Mouse (Mus musculus): ENCODE results near the gene Tead2.

The Tead2 gene

DNA sequence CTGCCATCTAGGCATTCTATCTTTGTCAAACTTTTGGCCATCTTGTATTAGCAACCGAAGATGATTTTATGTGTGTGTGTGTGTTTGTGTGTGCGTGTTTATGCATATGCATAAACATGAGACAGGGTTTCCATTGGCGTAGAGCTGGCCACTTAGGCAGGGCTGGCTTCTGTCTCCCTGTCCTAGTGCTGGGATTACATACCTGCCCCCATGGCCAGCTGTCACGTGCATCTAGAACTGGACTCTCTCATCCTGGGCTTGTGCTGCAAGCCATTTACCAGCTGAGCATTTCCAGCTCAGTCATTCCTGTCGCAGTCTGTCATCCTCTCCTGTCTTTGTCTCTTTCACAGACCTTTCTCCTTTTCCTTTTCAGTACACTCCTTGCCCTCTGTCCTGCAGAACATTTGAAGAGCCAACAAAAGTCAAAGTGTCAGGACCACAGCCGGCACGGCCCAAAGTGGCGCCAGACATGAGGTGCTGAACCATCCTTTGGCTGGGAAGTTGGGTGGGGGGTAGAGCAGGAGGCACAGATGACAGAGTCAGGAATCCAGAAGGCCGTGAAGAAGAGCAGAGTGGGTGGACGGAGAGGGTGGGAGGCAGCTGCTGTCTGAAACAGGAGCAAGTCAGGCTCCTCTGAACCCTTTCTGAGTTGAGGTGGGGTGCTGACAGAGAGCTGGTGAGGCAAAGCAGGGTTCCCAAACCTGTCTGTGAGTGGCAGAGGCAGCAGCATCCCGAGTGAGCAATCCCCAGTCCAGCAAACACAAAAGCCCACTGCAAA, 41.7 kb downstream of the Tead2 start:
- no peak for DNase-seq (ENCODE audit: low spot score in 2 of 2)

DNA sequence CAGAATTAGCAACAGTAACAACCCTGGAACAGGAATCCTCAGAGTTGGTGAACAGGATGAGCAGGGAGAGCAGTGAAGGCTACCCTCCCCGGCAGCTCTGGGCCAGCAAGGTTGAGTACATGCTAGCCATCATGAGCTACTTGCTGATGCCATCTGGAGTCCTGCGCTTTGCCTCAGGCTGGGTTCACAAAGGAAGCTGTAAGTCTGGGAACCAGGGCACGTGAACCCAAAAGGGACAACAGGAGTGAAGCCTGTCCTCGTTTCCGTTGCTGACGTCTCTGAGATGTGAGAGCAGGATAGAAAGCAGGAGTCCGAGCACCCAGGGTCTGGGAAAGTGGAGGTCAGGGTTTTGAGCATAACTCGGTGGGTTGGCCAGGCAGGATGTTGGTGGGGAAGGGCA, 43.7 kb downstream of the Tead2 start:
- DNase-seq (ENCODE audit: low spot score in 2 of 2), result no peak

DNA sequence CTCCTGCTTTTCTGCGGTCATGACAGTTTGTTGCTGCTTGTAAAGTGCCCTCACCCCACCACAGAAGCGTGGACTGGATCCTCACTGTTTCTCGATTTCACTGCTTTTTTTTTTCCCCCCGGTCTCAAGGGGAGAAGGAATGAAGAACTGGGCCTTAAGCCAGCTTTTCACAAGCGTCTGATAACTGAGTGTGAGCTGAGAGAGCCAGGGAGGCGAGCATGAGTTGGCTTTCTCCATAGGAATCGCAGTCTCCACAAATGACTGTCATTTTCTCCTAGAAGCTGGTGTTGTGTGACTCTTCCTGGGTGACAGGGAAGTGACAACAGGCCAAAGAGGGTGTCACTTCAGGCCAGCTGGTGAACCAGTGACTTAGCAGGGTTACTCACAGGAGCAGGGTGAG, 46.7 kb downstream of the Tead2 start:
- DNase-seq (ENCODE audit: low spot score in 2 of 2), result no peak

GRCm38 (mm10) chr7:45263006-45263607, 47.6 kb downstream of the Tead2 start:
- DNase-seq (ENCODE audit: low spot score in 2 of 2), result no peak

DNA sequence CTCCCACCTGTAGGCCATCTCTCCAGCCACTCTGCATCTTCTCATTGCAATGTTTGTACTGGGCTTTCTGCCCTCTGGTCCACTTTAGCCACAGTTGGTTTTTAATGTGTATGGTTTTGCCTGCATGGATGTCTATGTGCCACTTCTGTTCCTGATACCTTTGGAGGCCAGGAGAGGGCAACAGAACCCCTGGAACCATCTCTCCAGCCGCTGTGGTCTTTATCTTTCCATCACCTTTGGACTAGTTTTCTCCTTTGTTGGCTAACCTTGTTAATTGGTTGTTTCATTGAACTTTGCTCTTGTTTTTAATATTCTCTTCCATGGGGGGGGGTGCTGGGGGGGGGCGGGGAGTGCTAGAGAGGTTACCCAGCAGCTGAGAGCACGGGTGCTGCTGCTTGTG, 48.8 kb downstream of the Tead2 start:
- DNase-seq (ENCODE audit: low spot score in 2 of 2), result no peak

- DNase-seq (ENCODE audit: low spot score in 2 of 2), result no peak
Measured at GRCm38 (mm10) chr7:45265518-45265917, 50.0 kb downstream of the Tead2 start.

- DNase-seq (ENCODE audit: low spot score in 2 of 2), result no peak
Measured at GRCm38 (mm10) chr7:45272786-45273412, 57.3 kb downstream of the Tead2 start.

- no peak for DNase-seq (ENCODE audit: low spot score in 2 of 2)
Measured at GRCm38 (mm10) chr7:45273672-45274071, 58.1 kb downstream of the Tead2 start.

DNA sequence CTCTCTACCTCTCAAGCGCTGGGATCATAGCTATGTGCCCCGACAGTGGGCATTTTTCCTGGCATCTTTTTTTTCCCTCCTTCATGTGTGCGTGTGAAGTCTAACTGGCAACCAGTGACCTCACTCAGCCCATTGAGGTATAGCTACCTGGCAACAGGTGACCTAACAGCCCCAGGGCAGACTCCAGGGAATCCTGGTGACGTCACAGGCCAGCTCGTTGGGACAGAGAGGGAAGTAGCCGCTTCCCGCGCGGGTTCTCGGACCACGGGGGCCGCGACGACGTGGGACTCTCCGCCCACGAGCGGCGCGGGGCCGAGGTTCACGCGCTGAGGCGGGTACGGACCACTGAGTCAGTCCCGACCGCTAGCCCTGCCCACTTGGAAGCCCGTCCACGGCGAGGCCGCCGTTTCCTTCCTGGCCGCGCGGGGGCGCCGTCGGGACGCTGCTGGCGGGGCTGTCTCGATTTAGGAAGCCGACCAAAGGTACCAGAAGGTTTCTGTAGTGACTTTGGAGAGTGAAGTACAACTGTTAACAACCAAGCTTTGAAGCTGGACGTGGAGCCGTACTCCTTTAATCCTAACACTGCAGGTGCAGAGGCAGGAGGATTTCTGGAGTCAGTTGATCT, 61.7 kb downstream of the Tead2 start, which contains the start of gene Slc6a21:
TSS of gene Slc6a21 (plus strand) at position 378 of the 625 bp plus-strand sequence.
- DNase-seq (ENCODE audit: low spot score in 2 of 2), result peak; percentile 71 to 88

Measured in natural killer cell, adult 2 months (primary cell).